Mouse (Mus musculus) kidney, embryonic 14.5 days (tissue): ENCODE measurements around the gene Hivep3. TPM values are rescaled to one million over a fixed set of nuclear protein-coding genes. Genes with fewer than 3 reads are reported as not detected.

ENCODE experiments used
- ATAC-seq: fragments of 200-750 bp; cut with Nextera tagmentation; 2 replicates; pipeline ENCODE4 v1.8.0; 2017; ENCODE audit warnings: moderate number of reproducible peaks, mild to moderate bottlenecking, moderate TSS enrichment, moderate library complexity; ENCODE audit not compliant: low FRiP score, low TSS enrichment
- H3K27ac ChIP-seq: fragments of 300-500 bp; sonication (generic); 2 replicates; pipeline ENCODE4 v1.5.1; 2014; ENCODE audit warnings: low read depth, mild to moderate bottlenecking, low read length, moderate library complexity, mixed read lengths
- H3K27me3 ChIP-seq: fragments of 300-500 bp; sonication (generic); 2 replicates; pipeline ENCODE4 v1.6.1; 2014; ENCODE audit warnings: mild to moderate bottlenecking, low read length; ENCODE audit not compliant: control insufficient read depth, insufficient read depth
- H3K36me3 ChIP-seq: fragments of 300-500 bp; sonication (generic); 2 replicates; pipeline ENCODE4 v1.6.1; 2014; ENCODE audit warnings: low read length, mixed read lengths; ENCODE audit not compliant: control insufficient read depth, insufficient read depth
- H3K4me1 ChIP-seq: fragments of 300-500 bp; sonication (generic); 2 replicates; pipeline ENCODE4 v1.6.1; 2014; ENCODE audit warnings: low read length, mixed read lengths; ENCODE audit not compliant: control insufficient read depth, insufficient read depth
- H3K4me2 ChIP-seq: fragments of 300-500 bp; sonication (generic); replicated peaks from 2 replicates; pipeline ENCODE4 v1.6.1; 2014; ENCODE audit warnings: low read depth, mild to moderate bottlenecking, low read length
- H3K4me3 ChIP-seq: fragments of 300-500 bp; sonication (generic); 2 replicates; pipeline ENCODE4 v1.5.1; 2014; ENCODE audit warnings: mild to moderate bottlenecking, low read length
- H3K9ac ChIP-seq: fragments of 300-500 bp; sonication (generic); 2 replicates; pipeline ENCODE4 v1.6.1; 2014; ENCODE audit warnings: low read depth, mild to moderate bottlenecking, low read length, moderate library complexity
- H3K9me3 ChIP-seq: fragments of 300-500 bp; sonication (generic); 2 replicates; pipeline ENCODE4 v1.6.1; 2016; ENCODE audit warnings: low read length; ENCODE audit not compliant: control insufficient read depth
- WGBS: fragments of 180-500 bp; shearing (Covaris S2); extraction: QIAGEN DNeasy Blood & Tissue Kit; methylation state at CpG from one replicate; pipeline ENCODE4 v1.1.7; 2014; 5-methylcytosine and 5-hydroxymethylcytosine counted together
- polyA plus RNA-seq: library from polyadenylated mRNA; unstranded; fragments of >200 nt; fragmentation: Nextera tagmentation; extraction: Ambion mirVana; gene quantifications from 2 replicates; pipeline ENCODE4 v1.2.1, GENCODE M21; 2014

Hivep3 gene
- polyA plus RNA-seq, 1 experiment from 2014 or later, result 6.3 TPM

GRCm38 (mm10) chr4:119961164-119961563, 227.6 kb downstream of the Hivep3 start:
- Histone ChIP-seq H3K27ac (no peak overlapping the region), H3K9ac (no peak overlapping the region), H3K9me3 (no peaks in the 10 kb centered on the region), H3K27me3 (no peaks in the 10 kb centered on the region), H3K4me3 (no peak overlapping the region), H3K4me1 (peaks cover 9% of the 10 kb centered on the region; the same call in 1 of the 2 replicates), H3K36me3 (no peaks in the 10 kb centered on the region), H3K4me2 (no peak overlapping the region)
- 81% methylated on average over 5 of the region's 5 CpGs for WGBS
- ATAC-seq, result no peak

GRCm38 (mm10) chr4:119962066-119962465, 228.5 kb downstream of the Hivep3 start:
- no peaks in the 10 kb centered on the region for H3K9me3 ChIP-seq
- no peak overlapping the region for H3K27ac ChIP-seq
- no peaks in the 10 kb centered on the region for H3K36me3 ChIP-seq
- H3K27me3 ChIP-seq, result no peaks in the 10 kb centered on the region
- 79% methylated on average over 5 of the region's 5 CpGs for WGBS
- H3K4me2 ChIP-seq, result no peak overlapping the region
- H3K4me3 ChIP-seq, result no peak overlapping the region
- H3K4me1 ChIP-seq, result peaks cover 11% of the 10 kb centered on the region; the same call in 1 of the 2 replicates
- no peak overlapping the region for H3K9ac ChIP-seq
- ATAC-seq, result no peak

- Histone ChIP-seq H3K36me3 (no peaks in the 10 kb centered on the region), H3K9me3 (no peaks in the 10 kb centered on the region), H3K4me1 (peaks cover 10% of the 10 kb centered on the region), H3K27me3 (no peaks in the 10 kb centered on the region), H3K27ac (no peak overlapping the region), H3K4me3 (no peak overlapping the region), H3K4me2 (no peak overlapping the region), H3K9ac (no peak overlapping the region)
- 47% methylated on average over 20 of the region's 20 CpGs for WGBS
- ATAC-seq, result no peak
These were observed 232.8 kb downstream of the Hivep3 start for GRCm38 (mm10) chr4:119966105-119967072.

DNA sequence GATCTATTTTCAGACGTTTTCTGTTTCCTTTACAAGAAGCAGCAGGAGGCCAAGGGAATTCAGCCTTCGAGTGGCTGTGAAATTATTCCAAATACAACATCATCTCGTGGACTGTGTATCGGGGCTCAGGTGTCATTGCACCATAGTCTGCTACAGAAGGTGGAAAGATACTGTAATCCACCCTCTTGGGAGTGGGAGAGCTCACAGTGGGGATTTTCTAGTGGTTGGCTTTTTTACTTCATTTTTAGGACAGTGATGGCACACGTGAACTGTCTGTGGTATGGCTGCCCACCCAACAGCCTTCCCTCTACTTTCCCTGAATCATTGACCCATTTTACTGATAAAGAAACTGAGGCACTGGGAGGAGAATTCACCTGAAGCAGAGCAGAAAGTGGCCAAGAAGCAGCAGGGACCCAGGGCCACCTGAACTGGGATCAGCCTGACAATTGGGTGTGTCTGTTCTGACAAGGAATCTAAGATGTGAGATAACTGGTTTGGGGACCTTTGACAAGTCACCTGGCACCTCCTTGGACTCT, 233.6 kb downstream of the Hivep3 start:
- no peak for ATAC-seq
- peaks cover 10% of the 10 kb centered on the region for H3K4me1 ChIP-seq
- no peak overlapping the region for H3K9ac ChIP-seq
- WGBS, result 45% methylated on average over 5 of the region's 5 CpGs
- no peak overlapping the region for H3K4me3 ChIP-seq
- no peak overlapping the region for H3K4me2 ChIP-seq
- H3K36me3 ChIP-seq, result no peaks in the 10 kb centered on the region
- H3K27ac ChIP-seq, result no peak overlapping the region
- H3K9me3 ChIP-seq, result no peaks in the 10 kb centered on the region
- H3K27me3 ChIP-seq, result no peaks in the 10 kb centered on the region

- H3K4me1 ChIP-seq, result peaks cover 10% of the 10 kb centered on the region
These were observed 234.1 kb downstream of the Hivep3 start for GRCm38 (mm10) chr4:119967636-119968035.

DNA sequence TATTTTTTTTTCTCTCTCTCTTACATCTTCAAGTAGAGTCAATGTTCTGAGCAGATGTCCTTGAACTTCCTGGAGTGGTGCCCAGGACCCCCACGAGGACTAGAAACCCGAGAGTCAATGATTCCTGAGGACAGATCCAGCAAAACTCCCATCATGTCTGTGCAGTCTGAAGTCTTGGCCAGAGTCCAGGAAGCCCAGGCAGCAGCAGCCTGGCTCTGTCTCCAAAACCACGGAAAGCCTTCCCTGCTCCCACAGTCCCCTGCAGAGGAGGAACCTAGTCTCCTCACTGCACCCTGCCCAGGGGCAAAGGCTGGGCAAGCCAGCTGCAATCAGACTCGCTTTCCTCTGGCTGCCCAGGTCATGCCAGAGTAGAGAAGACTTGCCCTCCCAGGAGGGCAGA, 234.5 kb downstream of the Hivep3 start:
- no peaks in the 10 kb centered on the region for H3K27me3 ChIP-seq
- no peak overlapping the region for H3K9ac ChIP-seq
- WGBS, result 8% methylated on average over 4 of the region's 4 CpGs
- H3K36me3 ChIP-seq, result no peaks in the 10 kb centered on the region
- H3K27ac ChIP-seq, result no peak overlapping the region
- no peaks in the 10 kb centered on the region for H3K9me3 ChIP-seq
- ATAC-seq, result 0 out of 2 replicates have a peak, but pooled peaks have one; percentile 54
- H3K4me1 ChIP-seq, result peaks cover 10% of the 10 kb centered on the region
- no peak overlapping the region for H3K4me3 ChIP-seq
- H3K4me2 ChIP-seq, result no peak overlapping the region

More at GRCm38 (mm10) chr4:119967636-119968035, 234.1 kb downstream of the Hivep3 start:
- H3K4me3 ChIP-seq, result no peak overlapping the region
- no peak overlapping the region for H3K4me2 ChIP-seq
- H3K27me3 ChIP-seq, result no peaks in the 10 kb centered on the region
- no peak overlapping the region for H3K27ac ChIP-seq
- no peak for ATAC-seq
- no peak overlapping the region for H3K9ac ChIP-seq
- 50% methylated on average over 2 of the region's 2 CpGs for WGBS
- no peaks in the 10 kb centered on the region for H3K36me3 ChIP-seq
- no peaks in the 10 kb centered on the region for H3K9me3 ChIP-seq

DNA sequence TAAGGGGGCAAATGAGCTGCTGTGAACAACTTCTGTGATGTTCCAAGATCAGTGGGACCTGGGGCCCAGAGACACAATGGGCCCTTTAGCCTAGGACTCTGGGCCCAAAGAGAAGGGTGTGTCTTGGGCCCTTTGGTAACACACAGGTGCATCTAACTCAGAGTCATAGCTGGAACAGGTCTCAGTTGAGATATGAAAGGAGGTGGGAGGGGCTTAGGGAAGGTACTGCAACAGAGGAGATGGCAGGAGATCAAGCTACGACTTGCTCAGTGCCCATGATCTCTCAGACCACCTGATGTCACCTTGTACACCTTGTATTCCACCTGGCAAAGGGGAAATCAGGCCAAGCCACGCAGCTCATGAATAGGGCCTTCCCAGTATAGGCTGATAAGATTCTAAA, 235.3 kb downstream of the Hivep3 start:
- H3K4me1 ChIP-seq, result peaks cover 10% of the 10 kb centered on the region
- H3K4me2 ChIP-seq, result no peak overlapping the region
- H3K9ac ChIP-seq, result no peak overlapping the region
- H3K27ac ChIP-seq, result no peak overlapping the region
- no peak for ATAC-seq
- no peaks in the 10 kb centered on the region for H3K27me3 ChIP-seq
- no peak overlapping the region for H3K4me3 ChIP-seq
- WGBS, result 79% methylated on average over 2 of the region's 2 CpGs
- no peaks in the 10 kb centered on the region for H3K9me3 ChIP-seq
- H3K36me3 ChIP-seq, result no peaks in the 10 kb centered on the region

- Histone ChIP-seq H3K27me3 (no peaks in the 10 kb centered on the region), H3K4me1 (peaks cover 10% of the 10 kb centered on the region), H3K9me3 (no peaks in the 10 kb centered on the region), H3K36me3 (no peaks in the 10 kb centered on the region), H3K27ac (no peak overlapping the region), H3K4me2 (no peak overlapping the region), H3K9ac (no peak overlapping the region), H3K4me3 (no peak overlapping the region)
- no peak for ATAC-seq
- 61% methylated on average over 9 of the region's 9 CpGs for WGBS
These were observed 236.6 kb downstream of the Hivep3 start for GRCm38 (mm10) chr4:119970166-119970565.

GRCm38 (mm10) chr4:119972375-119972774, 238.8 kb downstream of the Hivep3 start:
- Histone ChIP-seq H3K36me3 (no peaks in the 10 kb centered on the region), H3K4me1 (peaks cover 8% of the 10 kb centered on the region), H3K27ac (no peak overlapping the region), H3K9me3 (no peaks in the 10 kb centered on the region), H3K27me3 (no peaks in the 10 kb centered on the region), H3K4me2 (no peak overlapping the region), H3K4me3 (no peak overlapping the region), H3K9ac (no peak overlapping the region)
- no peak for ATAC-seq
- 84% methylated on average over 6 of the region's 6 CpGs for WGBS
